Mouse (Mus musculus) heart, embryonic 12.5 days (tissue): ENCODE results near the gene Cdkal1. TPM values are rescaled to one million over a fixed set of nuclear protein-coding genes. Genes with fewer than 3 reads are reported as not detected.

ENCODE experiments used
- ATAC-seq: fragments of 200-750 bp; cut with Nextera tagmentation; 2 replicates; pipeline ENCODE4 v1.8.0; 2017; ENCODE audit warnings: moderate TSS enrichment, moderate library complexity; ENCODE audit not compliant: insufficient number of reproducible peaks, low FRiP score
- H3K27ac ChIP-seq: fragments of 300-500 bp; sonication (generic); 2 replicates; pipeline ENCODE4 v1.5.1; 2016; ENCODE audit warnings: mild to moderate bottlenecking, moderate library complexity; ENCODE audit not compliant: poor library complexity, severe bottlenecking
- H3K27me3 ChIP-seq: fragments of 300-500 bp; sonication (generic); replicated peaks from 2 replicates; pipeline ENCODE4 v1.6.1; 2016; ENCODE audit warnings: mild to moderate bottlenecking, moderate library complexity
- H3K36me3 ChIP-seq: fragments of 300-500 bp; sonication (generic); 2 replicates; pipeline ENCODE4 v1.6.1; 2016; ENCODE audit warnings: mild to moderate bottlenecking, moderate library complexity
- H3K4me1 ChIP-seq: fragments of 300-500 bp; sonication (generic); replicated peaks from 2 replicates; pipeline ENCODE4 v1.6.1; 2016; ENCODE audit warnings: mild to moderate bottlenecking
- H3K4me2 ChIP-seq: fragments of 300-500 bp; sonication (generic); 2 replicates; pipeline ENCODE4 v1.6.1; 2016; ENCODE audit warnings: mild to moderate bottlenecking, moderate library complexity
- H3K4me3 ChIP-seq: fragments of 300-500 bp; sonication (generic); 2 replicates; pipeline ENCODE4 v1.5.1; 2016; ENCODE audit warnings: mild to moderate bottlenecking
- H3K9ac ChIP-seq: fragments of 300-500 bp; sonication (generic); 2 replicates; pipeline ENCODE4 v1.6.1; 2016; ENCODE audit warnings: mild to moderate bottlenecking, moderate library complexity
- H3K9me3 ChIP-seq: fragments of 300-500 bp; sonication (generic); replicated peaks from 2 replicates; pipeline ENCODE4 v1.6.1; 2016; ENCODE audit warnings: mild to moderate bottlenecking, moderate library complexity
- WGBS: fragments of 180-500 bp; shearing (Covaris S2); methylation state at CpG from one replicate; pipeline ENCODE4 v1.1.7; 2016; 5-methylcytosine and 5-hydroxymethylcytosine counted together
- polyA plus RNA-seq: library from polyadenylated mRNA; unstranded; fragments of >200 nt; fragmentation: Nextera tagmentation; extraction: Ambion mirVana; gene quantifications from 2 replicates; pipeline ENCODE4 v1.2.1, GENCODE M21; 2016

Cdkal1 gene
- polyA plus RNA-seq, 1 experiment from 2014 or later, result 25.9 TPM

- Histone ChIP-seq H3K4me3 (no peak overlapping the region), H3K27ac (no peak overlapping the region), H3K9me3 (no peaks in the 10 kb centered on the region), H3K4me1 (peaks cover 6% of the 10 kb centered on the region), H3K36me3 (no peaks in the 10 kb centered on the region), H3K27me3 (no peaks in the 10 kb centered on the region), H3K4me2 (no peak overlapping the region), H3K9ac (no peak overlapping the region)
- WGBS, result 84% methylated on average over 9 of the region's 9 CpGs
- ATAC-seq, result peak; percentile 39; the same call in 1 of the 2 replicates
Measured at GRCm38 (mm10) chr13:29581762-29582700, 273.4 kb downstream of the Cdkal1 start.

GRCm38 (mm10) chr13:29580780-29581179, 274.7 kb downstream of the Cdkal1 start:
- no peaks in the 10 kb centered on the region for H3K9me3 ChIP-seq

GRCm38 (mm10) chr13:29580009-29580408, 275.5 kb downstream of the Cdkal1 start:
- Histone ChIP-seq H3K9ac (no peak overlapping the region), H3K36me3 (no peaks in the 10 kb centered on the region), H3K9me3 (no peaks in the 10 kb centered on the region), H3K27ac (no peak overlapping the region), H3K4me3 (no peak overlapping the region), H3K4me2 (no peak overlapping the region), H3K4me1 (peaks cover 14% of the 10 kb centered on the region), H3K27me3 (no peaks in the 10 kb centered on the region)
- 70% methylated on average over 3 of the region's 3 CpGs for WGBS
- ATAC-seq, result no peak

More at GRCm38 (mm10) chr13:29580780-29581179, 274.7 kb downstream of the Cdkal1 start:
- H3K4me1 ChIP-seq, result peaks cover 6% of the 10 kb centered on the region
- H3K4me3 ChIP-seq, result no peak overlapping the region
- no peak overlapping the region for H3K4me2 ChIP-seq
- ATAC-seq, result no peak
- 82% methylated on average over 7 of the region's 7 CpGs for WGBS
- no peaks in the 10 kb centered on the region for H3K27me3 ChIP-seq
- H3K27ac ChIP-seq, result no peak overlapping the region
- H3K9ac ChIP-seq, result no peak overlapping the region
- H3K36me3 ChIP-seq, result no peaks in the 10 kb centered on the region

GRCm38 (mm10) chr13:29578621-29579020, 276.9 kb downstream of the Cdkal1 start:
- H3K27me3 ChIP-seq, result no peaks in the 10 kb centered on the region
- WGBS, result 85% methylated on average over 3 of the region's 3 CpGs
- H3K27ac ChIP-seq, result no peak overlapping the region
- no peak overlapping the region for H3K9ac ChIP-seq
- no peak overlapping the region for H3K4me2 ChIP-seq
- peaks cover 26% of the 10 kb centered on the region for H3K4me1 ChIP-seq
- H3K36me3 ChIP-seq, result no peaks in the 10 kb centered on the region
- H3K4me3 ChIP-seq, result no peak overlapping the region
- no peak for ATAC-seq
- H3K9me3 ChIP-seq, result no peaks in the 10 kb centered on the region

- H3K4me1 ChIP-seq, result peaks cover 20% of the 10 kb centered on the region
- 12% methylated on average over 1 of the region's 1 CpGs for WGBS
- no peaks in the 10 kb centered on the region for H3K9me3 ChIP-seq
- no peaks in the 10 kb centered on the region for H3K27me3 ChIP-seq
- H3K9ac ChIP-seq, result no peak overlapping the region
- H3K4me3 ChIP-seq, result no peak overlapping the region
- peak overlapping the region; percentile 67 for H3K27ac ChIP-seq
- H3K36me3 ChIP-seq, result no peaks in the 10 kb centered on the region
- H3K4me2 ChIP-seq, result no peak overlapping the region
- ATAC-seq, result no peak
Measured at GRCm38 (mm10) chr13:29574784-29575183, 280.7 kb downstream of the Cdkal1 start.

GRCm38 (mm10) chr13:29572477-29572876, 283.0 kb downstream of the Cdkal1 start:
- no peak for ATAC-seq
- Histone ChIP-seq H3K9me3 (no peaks in the 10 kb centered on the region), H3K27me3 (no peaks in the 10 kb centered on the region), H3K4me3 (no peak overlapping the region), H3K4me2 (no peak overlapping the region), H3K9ac (no peak overlapping the region), H3K27ac (no peak overlapping the region), H3K36me3 (no peaks in the 10 kb centered on the region), H3K4me1 (peaks cover 20% of the 10 kb centered on the region)
- WGBS, result 62% methylated on average over 2 of the region's 2 CpGs

GRCm38 (mm10) chr13:29565710-29566109, 289.8 kb downstream of the Cdkal1 start:
- H3K9me3 ChIP-seq, result no peaks in the 10 kb centered on the region

GRCm38 (mm10) chr13:29559188-29559587, 296.3 kb downstream of the Cdkal1 start:
- Histone ChIP-seq H3K4me2 (no peak overlapping the region), H3K36me3 (no peaks in the 10 kb centered on the region), H3K4me1 (peaks cover 11% of the 10 kb centered on the region), H3K4me3 (no peak overlapping the region), H3K9ac (no peak overlapping the region), H3K9me3 (no peaks in the 10 kb centered on the region), H3K27me3 (no peaks in the 10 kb centered on the region), H3K27ac (peak overlapping the region; percentile 13; the same call in 1 of the 2 replicates)
- ATAC-seq, result no peak
- 40% methylated on average over 3 of the region's 3 CpGs for WGBS

More at GRCm38 (mm10) chr13:29565710-29566109, 289.8 kb downstream of the Cdkal1 start:
- no peak for ATAC-seq
- Histone ChIP-seq H3K4me2 (no peak overlapping the region), H3K27me3 (no peaks in the 10 kb centered on the region), H3K27ac (no peak overlapping the region), H3K4me1 (peaks cover 11% of the 10 kb centered on the region), H3K9ac (no peak overlapping the region), H3K36me3 (no peaks in the 10 kb centered on the region), H3K4me3 (no peak overlapping the region)
- 59% methylated on average over 5 of the region's 5 CpGs for WGBS

GRCm38 (mm10) chr13:29555160-29555785, 300.2 kb downstream of the Cdkal1 start:
- H3K27ac ChIP-seq, result no peak overlapping the region
- no peak overlapping the region for H3K4me2 ChIP-seq
- ATAC-seq, result no peak
- H3K9me3 ChIP-seq, result no peaks in the 10 kb centered on the region
- H3K9ac ChIP-seq, result no peak overlapping the region
- no peaks in the 10 kb centered on the region for H3K36me3 ChIP-seq
- 84% methylated on average over 9 of the region's 9 CpGs for WGBS
- peaks cover 22% of the 10 kb centered on the region for H3K4me1 ChIP-seq
- no peak overlapping the region for H3K4me3 ChIP-seq
- no peaks in the 10 kb centered on the region for H3K27me3 ChIP-seq

- Histone ChIP-seq H3K4me2 (no peak overlapping the region), H3K9me3 (no peaks in the 10 kb centered on the region), H3K4me1 (peaks cover 23% of the 10 kb centered on the region), H3K9ac (no peak overlapping the region), H3K4me3 (no peak overlapping the region), H3K27me3 (no peaks in the 10 kb centered on the region), H3K36me3 (no peaks in the 10 kb centered on the region), H3K27ac (no peak overlapping the region)
- ATAC-seq, result no peak
Measured at GRCm38 (mm10) chr13:29553792-29554191, 301.7 kb downstream of the Cdkal1 start.

- Histone ChIP-seq H3K9ac (no peak overlapping the region), H3K27ac (no peak overlapping the region), H3K27me3 (no peaks in the 10 kb centered on the region), H3K4me2 (no peak overlapping the region), H3K4me1 (peaks cover 18% of the 10 kb centered on the region; the same call in 1 of the 2 replicates), H3K36me3 (no peaks in the 10 kb centered on the region), H3K9me3 (no peaks in the 10 kb centered on the region), H3K4me3 (no peak overlapping the region)
- ATAC-seq, result no peak
- WGBS, result 74% methylated on average over 5 of the region's 5 CpGs
Measured at GRCm38 (mm10) chr13:29552322-29552870, 303.1 kb downstream of the Cdkal1 start.
